Mouse (Mus musculus) embryonic facial prominence, embryonic 11.5 days (tissue): ENCODE data around the gene Ces1a. TPM values are rescaled to one million over a fixed set of nuclear protein-coding genes. Genes with fewer than 3 reads are reported as not detected.

Experiments used
- ATAC-seq: fragments of 200-750 bp; cut with Nextera tagmentation; replicated peaks from 2 replicates; pipeline ENCODE4 v1.8.0; 2017; ENCODE audit warnings: low read depth; ENCODE audit not compliant: insufficient number of reproducible peaks, low FRiP score, low TSS enrichment
- DNase-seq: peaks from one replicate; pipeline ENCODE4 v3.0.0-alpha.2; 2015; ENCODE audit warnings: low spot score
- H3K27ac ChIP-seq: fragments of 300-500 bp; sonication (generic); replicated peaks from 2 replicates; pipeline ENCODE4 v1.5.1; 2014; ENCODE audit warnings: mild to moderate bottlenecking, low read depth, low read length, control low read depth
- H3K27me3 ChIP-seq: fragments of 300-500 bp; sonication (generic); 2 replicates; pipeline ENCODE4 v1.6.1; 2014; ENCODE audit warnings: mild to moderate bottlenecking, low read length, moderate library complexity, mixed read lengths; ENCODE audit not compliant: control insufficient read depth, insufficient read depth
- H3K36me3 ChIP-seq: fragments of 300-500 bp; sonication (generic); replicated peaks from 2 replicates; pipeline ENCODE4 v1.6.1; 2014; ENCODE audit warnings: low read depth, mild to moderate bottlenecking, low read length, moderate library complexity, mixed read lengths; ENCODE audit not compliant: control insufficient read depth, insufficient read depth
- H3K4me1 ChIP-seq: fragments of 300-500 bp; sonication (generic); 2 replicates; pipeline ENCODE4 v1.6.1; 2014; ENCODE audit warnings: low read length, mixed read lengths; ENCODE audit not compliant: control insufficient read depth, insufficient read depth
- H3K4me2 ChIP-seq: fragments of 300-500 bp; sonication (generic); 2 replicates; pipeline ENCODE4 v1.6.1; 2014; ENCODE audit warnings: low read depth, mild to moderate bottlenecking, control low read depth, low read length, moderate library complexity
- H3K4me3 ChIP-seq: fragments of 300-500 bp; sonication (generic); 2 replicates; pipeline ENCODE4 v1.5.1; 2014; ENCODE audit warnings: low read depth, low read length, control low read depth
- H3K9ac ChIP-seq: fragments of 300-500 bp; sonication (generic); replicated peaks from 2 replicates; pipeline ENCODE4 v1.6.1; 2014; ENCODE audit warnings: mild to moderate bottlenecking, control low read depth, low read length
- H3K9me3 ChIP-seq: fragments of 300-500 bp; sonication (generic); replicated peaks from 2 replicates; pipeline ENCODE4 v1.6.1; 2016; ENCODE audit warnings: mild to moderate bottlenecking, low read length, inconsistent platforms, mixed read lengths; ENCODE audit not compliant: control insufficient read depth
- WGBS: fragments of 180-500 bp; shearing (Covaris S2); extraction: QIAGEN DNeasy Blood & Tissue Kit; methylation state at CpG from one replicate; pipeline ENCODE4 v1.1.7; 2014; 5-methylcytosine and 5-hydroxymethylcytosine counted together
- polyA plus RNA-seq: library from polyadenylated mRNA; unstranded; fragments of >200 nt; fragmentation: Nextera tagmentation; extraction: Ambion mirVana; gene quantifications from 2 replicates; pipeline ENCODE4 v1.2.1, GENCODE M21; 2014

The Ces1a gene
- polyA plus RNA-seq, 1 experiment from 2014 or later = not detected

- H3K4me3 ChIP-seq = no peak overlapping the region
- no peak overlapping the region for H3K9ac ChIP-seq
- DNase-seq = no peak
- H3K27ac ChIP-seq = no peak overlapping the region
- no peaks in the 10 kb centered on the region for H3K27me3 ChIP-seq
- H3K36me3 ChIP-seq = no peaks in the 10 kb centered on the region
- H3K4me1 ChIP-seq = no peaks in the 10 kb centered on the region
- ATAC-seq = no peak
- WGBS = 83% methylated on average over 3 of the region's 3 CpGs
- no peak overlapping the region for H3K4me2 ChIP-seq
- no peaks in the 10 kb centered on the region for H3K9me3 ChIP-seq
These were observed 65.5 kb downstream of the Ces1a start for GRCm38 (mm10) chr8:92982491-92982890.

GRCm38 (mm10) chr8:92976656-92977055, 71.3 kb downstream of the Ces1a start:
- H3K4me3 ChIP-seq = no peak overlapping the region
- no peaks in the 10 kb centered on the region for H3K36me3 ChIP-seq
- ATAC-seq (no peak), DNase-seq (no peak)
- H3K27me3 ChIP-seq = no peaks in the 10 kb centered on the region
- H3K9me3 ChIP-seq = no peaks in the 10 kb centered on the region
- no peak overlapping the region for H3K9ac ChIP-seq
- no peaks in the 10 kb centered on the region for H3K4me1 ChIP-seq
- no peak overlapping the region for H3K27ac ChIP-seq
- 95% methylated on average over 5 of the region's 5 CpGs for WGBS
- H3K4me2 ChIP-seq = no peak overlapping the region

GRCm38 (mm10) chr8:92972949-92973348, 75.0 kb downstream of the Ces1a start:
- Histone ChIP-seq H3K27me3 (no peaks in the 10 kb centered on the region), H3K4me1 (no peaks in the 10 kb centered on the region), H3K27ac (no peak overlapping the region), H3K4me2 (no peak overlapping the region), H3K4me3 (no peak overlapping the region), H3K9me3 (no peaks in the 10 kb centered on the region), H3K36me3 (no peaks in the 10 kb centered on the region), H3K9ac (no peak overlapping the region)
- no peak for DNase-seq
- WGBS = 75% methylated on average over 5 of the region's 5 CpGs
- no peak for ATAC-seq

Other genes starting within 250 kb of the Ces1a start
- 177 and 184 TPM in 2 replicates for gene Mmp2, start 220.9 kb downstream of the Ces1a start, polyA plus RNA-seq
- gene Lpcat2, start 192.9 kb downstream of the Ces1a start, polyA plus RNA-seq = 4.7 and 4.8 TPM in 2 replicates
- 0.28 TPM in 1 of 2 replicates, not detected in the other for gene Capns2, start 146.8 kb downstream of the Ces1a start, polyA plus RNA-seq
- 0.06 and 0.18 TPM in 2 replicates for gene Slc6a2, start 88.1 kb downstream of the Ces1a start, polyA plus RNA-seq
- gene Ces1b, start 31.8 kb upstream of the Ces1a start, polyA plus RNA-seq = not detected in 2 replicates
- not detected in 2 replicates for gene Ces1c, start 83.1 kb upstream of the Ces1a start, polyA plus RNA-seq
- gene Ces1d, start 149.6 kb upstream of the Ces1a start, polyA plus RNA-seq = 1.2 TPM in 2 replicates
- not detected in 2 replicates for gene Ces1e, start 181.4 kb upstream of the Ces1a start, polyA plus RNA-seq
- gene Ces1f, start 231.6 kb upstream of the Ces1a start, polyA plus RNA-seq = not detected in 2 replicates